Comparison of ENCODE assay signal across 5 mouse cellular contexts in the genomic region with DNA sequence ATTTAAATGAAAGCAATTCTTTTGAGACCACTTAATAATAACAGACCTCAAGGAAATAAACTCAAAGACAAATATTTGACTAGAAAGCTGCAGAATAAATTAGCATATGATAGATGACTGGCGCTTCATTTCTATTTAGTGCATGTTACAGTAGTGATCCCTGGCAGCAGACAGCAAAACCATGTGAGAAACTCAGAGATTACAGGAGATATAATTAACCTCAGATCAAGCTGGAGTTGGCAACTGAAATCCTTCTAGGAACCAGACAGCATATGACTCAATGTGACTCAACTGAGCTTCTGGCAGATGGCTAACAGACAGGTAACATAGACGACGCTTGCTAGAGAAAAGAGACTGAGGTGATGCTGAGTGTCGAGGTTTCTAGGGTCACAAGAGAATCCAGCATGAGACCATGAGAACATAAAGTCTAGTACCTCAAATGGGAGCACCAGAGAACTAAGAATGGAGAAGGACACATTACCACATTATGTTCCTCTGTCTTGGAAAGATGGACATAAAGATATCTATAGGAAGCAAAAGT. TPM values are rescaled to one million over a fixed set of nuclear protein-coding genes. Genes with fewer than 3 reads are reported as not detected.
"Had no signal": no experiment of that assay in that cellular context is flagged by ENCODE, and none has a peak within 500 bp of the region (broad histone marks: within the 10 kb centered on the region; RNA-seq: fewer than 3 reads in every experiment).

No protein-coding gene starts in this region.

RNA-seq across cellular contexts. Expression of a gene that starts 43.5 kb away (rescaled TPM):
- total RNA-seq: megakaryocyte, adult 5-6 weeks; megakaryocyte-erythroid progenitor cell, adult 5-6 weeks; neutrophil, adult 5-6 weeks had no signal
- polyA plus RNA-seq: small intestine, adult 2 months; thymus, postnatal 0 days had no signal
